Mouse (Mus musculus) thymus, adult 2 months (tissue): ENCODE data around the gene R3hdm4. TPM values are rescaled to one million over a fixed set of nuclear protein-coding genes. Genes with fewer than 3 reads are reported as not detected.

Source experiments
- DNase-seq: peaks from one replicate; pipeline ENCODE4 v3.0.0; 2021
- H3K27ac ChIP-seq: fragments of 200-500 bp; 2 replicates; pipeline ENCODE4 v1.5.1; 2012; ENCODE audit warnings: low read length, control low read depth; ENCODE audit not compliant: control insufficient read depth, insufficient read depth
- H3K27me3 ChIP-seq: fragments of 200-500 bp; 2 replicates; pipeline ENCODE4 v1.6.1; 2012; ENCODE audit warnings: mild to moderate bottlenecking, low read length, moderate library complexity, mixed read lengths; ENCODE audit not compliant: control insufficient read depth, insufficient read depth
- H3K36me3 ChIP-seq: fragments of 200-500 bp; 2 replicates; pipeline ENCODE4 v1.6.1; 2012; ENCODE audit warnings: mild to moderate bottlenecking, low read length, moderate library complexity; ENCODE audit not compliant: control insufficient read depth, insufficient read depth
- H3K4me1 ChIP-seq: fragments of 200-500 bp; replicated peaks from 2 replicates; pipeline ENCODE4 v1.6.1; 2012; ENCODE audit warnings: low read length; ENCODE audit not compliant: control insufficient read depth, insufficient read depth
- H3K4me3 ChIP-seq: fragments of 200-500 bp; 2 replicates; pipeline ENCODE4 v1.5.1; 2012; ENCODE audit warnings: mild to moderate bottlenecking, low read length, control low read depth, moderate library complexity; ENCODE audit not compliant: control insufficient read depth, insufficient read depth
- CTCF ChIP-seq: fragments of 200-500 bp; IDR thresholded peaks from 2 replicates; pipeline ENCODE4 v1.5.1; 2012; ENCODE audit warnings: mild to moderate bottlenecking, control low read depth, low read length, moderate library complexity, borderline replicate concordance; ENCODE audit not compliant: control insufficient read depth, poor library complexity, insufficient read depth; ENCODE audit errors: extremely low read depth
- POLR2A ChIP-seq: fragments of 200-500 bp; IDR thresholded peaks from 2 replicates; pipeline ENCODE4 v1.6.1; 2012; ENCODE audit warnings: mild to moderate bottlenecking, low read length, control low read depth, moderate library complexity; ENCODE audit not compliant: control insufficient read depth, poor library complexity, insufficient read depth; ENCODE audit errors: extremely low read depth
- WGBS: fragments of 180-500 bp; shearing (Covaris S2); methylation state at CpG from one replicate; pipeline ENCODE4 v1.1.7; 2018; 5-methylcytosine and 5-hydroxymethylcytosine counted together
- polyA plus RNA-seq: library from polyadenylated mRNA; depleted of rRNA; stranded (reverse); fragments of >200 nt; gene quantifications from 2 replicates; pipeline ENCODE4 v1.2.3, GENCODE M21; 2012

Gene R3hdm4
- polyA plus RNA-seq, 1 experiment, result 279 TPM

DNA sequence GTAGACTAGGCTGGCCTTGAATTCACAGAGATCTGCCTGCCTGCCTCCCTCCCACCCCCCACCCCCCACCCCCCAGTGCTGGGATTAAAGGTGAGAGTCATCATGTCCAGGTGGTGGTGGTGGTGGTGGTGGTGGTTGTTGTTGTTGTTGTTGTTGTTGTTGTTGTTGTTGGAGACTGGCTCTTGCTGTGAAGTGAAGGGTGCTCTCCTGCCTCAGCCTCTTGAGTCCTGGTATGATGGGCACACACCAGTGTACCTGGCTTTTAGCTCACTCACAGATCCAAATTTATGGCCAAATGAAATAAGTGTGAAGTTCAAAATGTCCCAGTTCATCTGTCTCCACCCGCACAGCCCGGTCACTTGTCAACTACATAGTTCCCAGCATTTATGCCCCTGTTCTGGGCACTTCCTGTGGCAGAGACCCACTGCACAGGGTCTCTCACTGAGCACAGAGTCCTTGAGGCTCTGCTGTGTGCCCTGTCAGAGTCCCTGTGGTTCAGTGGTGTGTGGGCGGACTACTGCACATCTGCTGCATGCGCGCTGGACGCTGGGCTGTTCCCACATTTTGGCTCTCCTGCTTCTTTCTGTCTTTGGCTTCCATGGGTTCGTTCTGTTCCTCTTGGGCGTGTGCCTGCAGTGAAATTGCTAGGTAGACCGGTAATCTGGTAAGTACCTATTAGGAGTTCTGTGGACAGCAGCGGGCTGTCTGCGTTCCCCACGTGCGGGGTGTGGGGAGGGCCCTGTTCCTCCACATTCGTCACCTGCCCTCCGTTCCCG, 14.0 kb upstream of the R3hdm4 start:
- peaks cover 14% of the 10 kb centered on the region for H3K4me1 ChIP-seq
- DNase-seq, result no peak
- 97% methylated on average over 16 of the region's 16 CpGs for WGBS
- no peak overlapping the region for H3K27ac ChIP-seq
- H3K36me3 ChIP-seq, result no peaks in the 10 kb centered on the region
- TF ChIP-seq POLR2A (no peak), CTCF (no peak)
- H3K4me3 ChIP-seq, result no peak overlapping the region
- H3K27me3 ChIP-seq, result no peaks in the 10 kb centered on the region

DNA sequence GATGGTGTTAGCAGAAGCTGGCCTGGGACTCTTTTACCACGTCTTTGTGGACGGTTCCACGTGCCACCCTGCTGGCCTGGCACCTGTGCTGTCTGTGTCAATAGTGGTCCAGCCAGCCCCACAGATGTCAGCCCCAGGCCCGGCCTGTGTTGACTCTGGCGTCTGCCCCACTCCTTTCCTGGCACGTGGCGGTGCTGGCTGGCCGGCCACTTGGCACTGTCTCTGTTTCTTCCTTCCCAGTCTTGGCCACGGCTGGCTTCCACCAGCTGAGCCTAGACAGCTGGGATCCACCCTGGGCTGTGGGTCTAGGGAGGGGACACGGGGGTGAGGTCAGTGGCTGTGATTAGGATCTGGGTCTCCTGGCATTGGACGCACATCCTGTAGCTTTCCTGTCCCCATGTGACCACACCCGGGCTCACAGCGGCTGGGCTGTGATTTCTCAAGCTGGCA, 13.3 kb upstream of the R3hdm4 start:
- no peak overlapping the region for H3K4me3 ChIP-seq
- H3K27ac ChIP-seq, result no peak overlapping the region
- DNase-seq, result no peak
- TF ChIP-seq POLR2A (no peak), CTCF (no peak)
- no peaks in the 10 kb centered on the region for H3K27me3 ChIP-seq
- 91% methylated on average over 13 of the region's 13 CpGs for WGBS
- H3K4me1 ChIP-seq, result peaks cover 14% of the 10 kb centered on the region
- H3K36me3 ChIP-seq, result no peaks in the 10 kb centered on the region

DNA sequence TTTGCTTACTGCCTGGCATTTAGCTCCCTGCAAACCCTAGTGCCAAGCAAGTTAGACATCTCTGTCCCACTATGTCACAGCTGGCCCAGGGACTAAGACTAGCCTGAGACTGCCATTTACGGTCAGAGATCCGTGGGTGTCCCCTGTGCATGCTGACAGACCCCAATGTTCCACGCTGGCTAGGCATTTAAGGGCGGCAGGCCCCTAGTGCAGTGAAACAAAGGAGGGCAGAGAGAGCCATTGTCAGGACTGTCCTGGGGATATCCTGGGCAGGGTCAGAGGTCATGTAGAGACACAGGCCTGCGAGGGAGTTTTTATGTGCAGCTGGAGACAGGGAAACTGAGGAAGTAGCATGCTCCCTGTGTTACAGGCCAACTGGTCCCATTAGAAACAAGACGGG, 12.9 kb upstream of the R3hdm4 start:
- no peak overlapping the region for H3K4me3 ChIP-seq
- no peak for DNase-seq
- no peaks in the 10 kb centered on the region for H3K36me3 ChIP-seq
- peaks cover 15% of the 10 kb centered on the region for H3K4me1 ChIP-seq
- H3K27ac ChIP-seq, result no peak overlapping the region
- TF ChIP-seq POLR2A (no peak), CTCF (no peak)
- H3K27me3 ChIP-seq, result no peaks in the 10 kb centered on the region
- WGBS, result 95% methylated on average over 6 of the region's 6 CpGs

DNA sequence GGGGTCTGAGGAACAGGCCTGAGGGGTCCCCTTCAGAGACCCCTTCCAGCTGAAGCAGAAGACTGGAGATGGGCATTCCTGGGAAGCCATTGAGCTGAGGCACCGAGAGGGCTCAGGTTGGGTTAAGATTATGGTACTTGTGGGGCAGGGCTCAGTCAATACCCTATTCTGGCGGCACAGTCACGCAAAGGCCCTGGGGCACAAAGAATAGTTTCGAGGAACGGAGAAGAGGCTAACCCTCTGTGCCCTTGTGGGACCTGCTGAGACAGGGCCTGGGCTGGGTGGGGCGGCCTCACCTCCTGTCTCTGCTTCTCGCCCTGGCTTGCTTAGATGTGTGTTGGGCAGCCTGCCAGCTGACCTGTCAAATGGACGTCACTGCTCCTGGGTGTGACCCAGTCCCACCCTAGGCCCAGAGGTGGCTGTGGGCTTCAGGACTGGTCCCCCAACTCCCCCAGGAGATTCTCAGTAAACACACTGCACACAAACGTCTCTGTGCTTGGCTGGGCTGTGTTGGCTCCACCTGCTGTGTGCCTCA, 12.2 kb upstream of the R3hdm4 start:
- H3K36me3 ChIP-seq, result no peaks in the 10 kb centered on the region
- peaks cover 20% of the 10 kb centered on the region for H3K4me1 ChIP-seq
- no peaks in the 10 kb centered on the region for H3K27me3 ChIP-seq
- DNase-seq, result no peak
- WGBS, result 90% methylated on average over 9 of the region's 9 CpGs
- H3K4me3 ChIP-seq, result no peak overlapping the region
- no peak overlapping the region for H3K27ac ChIP-seq
- TF ChIP-seq POLR2A (no peak), CTCF (no peak)

DNA sequence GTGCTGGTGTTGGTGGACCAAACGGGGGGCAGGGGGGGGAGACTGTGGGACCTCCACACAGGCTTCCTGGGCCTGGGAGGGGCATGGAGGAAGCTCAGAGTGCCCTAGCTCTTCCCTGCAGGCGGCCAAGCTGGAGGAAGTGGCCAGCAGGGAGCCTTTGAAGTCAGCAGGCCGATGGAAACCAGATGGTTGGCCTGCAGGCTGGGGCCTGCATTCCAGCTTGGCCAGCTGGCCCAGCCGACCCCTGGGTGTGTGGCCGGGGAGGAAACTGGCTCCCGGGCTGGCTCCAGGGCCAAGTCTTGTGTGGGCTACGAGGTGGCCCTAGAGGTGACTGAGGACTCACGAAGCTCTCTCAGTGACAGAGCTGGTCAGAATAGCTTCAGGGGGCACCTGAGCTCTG, 11.7 kb upstream of the R3hdm4 start:
- Histone ChIP-seq H3K4me1 (peaks cover 21% of the 10 kb centered on the region), H3K36me3 (no peaks in the 10 kb centered on the region), H3K4me3 (no peak overlapping the region), H3K27me3 (no peaks in the 10 kb centered on the region), H3K27ac (no peak overlapping the region)
- TF ChIP-seq POLR2A, result no peak
- TF ChIP-seq CTCF, result no peak
- WGBS, result 63% methylated on average over 8 of the region's 8 CpGs
- no peak for DNase-seq

DNA sequence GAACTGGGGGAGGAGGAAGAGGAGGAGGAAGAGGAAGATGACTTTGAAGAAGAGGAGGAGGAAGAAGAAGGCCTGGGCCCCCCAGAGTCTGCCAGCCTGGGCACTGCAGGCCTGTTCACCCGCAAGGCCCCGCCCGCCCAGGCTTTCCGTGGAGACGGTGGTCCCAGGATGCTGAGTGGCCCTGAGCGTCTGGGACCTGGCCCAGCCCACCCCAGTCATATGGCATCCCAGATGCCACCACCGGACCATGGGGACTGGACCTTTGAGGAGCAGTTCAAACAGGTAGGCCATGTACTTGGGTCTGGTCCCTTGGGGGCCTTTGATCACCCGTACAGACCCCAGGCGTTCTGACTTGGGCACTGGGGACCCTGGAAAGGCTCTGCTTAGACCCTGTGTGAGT, 10.8 kb upstream of the R3hdm4 start:
- no peaks in the 10 kb centered on the region for H3K27me3 ChIP-seq
- no peaks in the 10 kb centered on the region for H3K36me3 ChIP-seq
- H3K4me1 ChIP-seq, result peaks cover 14% of the 10 kb centered on the region
- TF ChIP-seq POLR2A (no peak), CTCF (no peak)
- no peak overlapping the region for H3K27ac ChIP-seq
- 95% methylated on average over 9 of the region's 9 CpGs for WGBS
- DNase-seq, result no peak
- no peak overlapping the region for H3K4me3 ChIP-seq
